Mouse (Mus musculus): Measurements from ENCODE around the gene Stx1b. TPM values are rescaled to one million over a fixed set of nuclear protein-coding genes. Genes with fewer than 3 reads are reported as not detected.

Gene Stx1b
- polyA plus RNA-seq, 1 experiment from 2014 or later, result 11.1 TPM

Other genes with a start within 250 kb of the Stx1b start
- gene Ccdc189, start 236.0 kb downstream of the Stx1b start, polyA plus RNA-seq (2014; fragmentation: Nextera tagmentation; extraction: Ambion mirVana), result 13.5 and 17.7 TPM in 2 replicates
- gene Rnf40, start 235.8 kb downstream of the Stx1b start, polyA plus RNA-seq (2014; fragmentation: Nextera tagmentation; extraction: Ambion mirVana), result 59.1 and 66.3 TPM in 2 replicates
- 33.4 and 36.6 TPM in 2 replicates for gene Zfp629, start 208.8 kb downstream of the Stx1b start, polyA plus RNA-seq (2014; fragmentation: Nextera tagmentation; extraction: Ambion mirVana)
- gene Bcl7c, start 115.6 kb downstream of the Stx1b start, polyA plus RNA-seq (2014; fragmentation: Nextera tagmentation; extraction: Ambion mirVana), result 59.5 and 65.8 TPM in 2 replicates
- gene Ctf1, start 111.8 kb downstream of the Stx1b start, polyA plus RNA-seq (2014; fragmentation: Nextera tagmentation; extraction: Ambion mirVana), result 7.2 and 9.5 TPM in 2 replicates
- 0.63 TPM in 1 of 2 replicates, not detected in the other for gene Ctf2, start 92.4 kb downstream of the Stx1b start, polyA plus RNA-seq (2014; fragmentation: Nextera tagmentation; extraction: Ambion mirVana)
- 7.9 and 9.7 TPM in 2 replicates for gene Fbxl19, start 80.0 kb downstream of the Stx1b start, polyA plus RNA-seq (2014; fragmentation: Nextera tagmentation; extraction: Ambion mirVana)
- 6.6 and 7.1 TPM in 2 replicates for gene Orai3, start 54.7 kb downstream of the Stx1b start, polyA plus RNA-seq (2014; fragmentation: Nextera tagmentation; extraction: Ambion mirVana)
- 28.8 and 30.7 TPM in 2 replicates for gene Setd1a, start 47.9 kb downstream of the Stx1b start, polyA plus RNA-seq (2014; fragmentation: Nextera tagmentation; extraction: Ambion mirVana)
- not detected in 2 replicates for gene Gm49388, start 38.9 kb downstream of the Stx1b start, polyA plus RNA-seq (2014; fragmentation: Nextera tagmentation; extraction: Ambion mirVana)
- gene Hsd3b7, start 23.9 kb downstream of the Stx1b start, polyA plus RNA-seq (2014; fragmentation: Nextera tagmentation; extraction: Ambion mirVana), result 6.5 and 7.9 TPM in 2 replicates
- gene Stx4a, start 255 bp downstream of the Stx1b start, polyA plus RNA-seq (2014; fragmentation: Nextera tagmentation; extraction: Ambion mirVana), result 10.1 and 13.2 TPM in 2 replicates
- gene Zfp646, start 51.7 kb upstream of the Stx1b start, polyA plus RNA-seq (2014; fragmentation: Nextera tagmentation; extraction: Ambion mirVana), result 26.2 and 26.8 TPM in 2 replicates
- gene Zfp668, start 52.3 kb upstream of the Stx1b start, polyA plus RNA-seq (2014; fragmentation: Nextera tagmentation; extraction: Ambion mirVana), result 32.6 and 32.9 TPM in 2 replicates
- 0.56 and 0.91 TPM in 2 replicates for gene Prss53, start 66.4 kb upstream of the Stx1b start, polyA plus RNA-seq (2014; fragmentation: Nextera tagmentation; extraction: Ambion mirVana)
- not detected in 2 replicates for gene Gm21974, start 70.9 kb upstream of the Stx1b start, polyA plus RNA-seq (2014; fragmentation: Nextera tagmentation; extraction: Ambion mirVana)
- gene Vkorc1, start 71.1 kb upstream of the Stx1b start, polyA plus RNA-seq (2014; fragmentation: Nextera tagmentation; extraction: Ambion mirVana), result 47.8 and 48.9 TPM in 2 replicates
- gene Bckdk, start 79.5 kb upstream of the Stx1b start, polyA plus RNA-seq (2014; fragmentation: Nextera tagmentation; extraction: Ambion mirVana), result 102 and 139 TPM in 2 replicates
- gene Kat8, start 88.0 kb upstream of the Stx1b start, polyA plus RNA-seq (2014; fragmentation: Nextera tagmentation; extraction: Ambion mirVana), result 55.9 and 58.3 TPM in 2 replicates
- 1.8 and 3.1 TPM in 2 replicates for gene Prss8, start 105.6 kb upstream of the Stx1b start, polyA plus RNA-seq (2014; fragmentation: Nextera tagmentation; extraction: Ambion mirVana)
- 10.4 and 10.7 TPM in 2 replicates for gene Prss36, start 122.2 kb upstream of the Stx1b start, polyA plus RNA-seq (2014; fragmentation: Nextera tagmentation; extraction: Ambion mirVana)
- 44.7 and 62.6 TPM in 2 replicates for gene Fus, start 142.9 kb upstream of the Stx1b start, polyA plus RNA-seq (2014; fragmentation: Nextera tagmentation; extraction: Ambion mirVana)
- gene Pycard, start 169.3 kb upstream of the Stx1b start, polyA plus RNA-seq (2014; fragmentation: Nextera tagmentation; extraction: Ambion mirVana), result 4.2 and 7.0 TPM in 2 replicates
- not detected in 2 replicates for gene Trim72, start 179.4 kb upstream of the Stx1b start, polyA plus RNA-seq (2014; fragmentation: Nextera tagmentation; extraction: Ambion mirVana)
- gene Itgam, start 238.1 kb upstream of the Stx1b start, polyA plus RNA-seq (2014; fragmentation: Nextera tagmentation; extraction: Ambion mirVana), result 0.40 and 0.57 TPM in 2 replicates
- not detected in 2 replicates for gene Gm49368, start 238.1 kb upstream of the Stx1b start, polyA plus RNA-seq (2014; fragmentation: Nextera tagmentation; extraction: Ambion mirVana)